Mouse (Mus musculus): ENCODE results near the gene Ppard. TPM values are rescaled to one million over a fixed set of nuclear protein-coding genes. Genes with fewer than 3 reads are reported as not detected.

Gene Ppard
- polyA plus RNA-seq, 1 experiment: 28.0 TPM

GRCm38 (mm10) chr17:28345882-28346281 is 113.4 kb downstream of the Ppard start:
- Histone ChIP-seq H3K4me1 (ENCODE audit: control insufficient read depth, insufficient read depth, low read length) (peaks cover 14% of the 10 kb centered on the region; the same call in 1 of the 2 replicates), H3K27ac (ENCODE audit: insufficient read depth, low read depth, low read length) (no peak overlapping the region), H3K27me3 (replicated peaks; ENCODE audit: control insufficient read depth, insufficient read depth, low read length) (no peaks in the 10 kb centered on the region), H3K36me3 (ENCODE audit: control insufficient read depth, insufficient read depth, low read length) (no peaks in the 10 kb centered on the region), H3K4me3 (ENCODE audit: insufficient read depth, low read depth, low read length) (no peak overlapping the region)
- no peak for DNase-seq
- no peak for TF ChIP-seq CTCF (conservative IDR thresholded peaks at IDR 0.05; ENCODE audit: insufficient read depth, insufficient read length, low read depth, low read length)
- no peak for TF ChIP-seq POLR2A (IDR thresholded peaks at IDR 0.05; ENCODE audit: low read depth, low read length)
- WGBS: 36% methylated on average over 10 of the region's 10 CpGs

- DNase-seq: no peak
- TF ChIP-seq POLR2A (IDR thresholded peaks at IDR 0.05; ENCODE audit: low read depth, low read length) (no peak), CTCF (conservative IDR thresholded peaks at IDR 0.05; ENCODE audit: insufficient read depth, insufficient read length, low read depth, low read length) (no peak)
- Histone ChIP-seq H3K36me3 (ENCODE audit: control insufficient read depth, insufficient read depth, low read length) (no peaks in the 10 kb centered on the region), H3K4me3 (ENCODE audit: insufficient read depth, low read depth, low read length) (no peak overlapping the region), H3K27ac (ENCODE audit: insufficient read depth, low read depth, low read length) (no peak overlapping the region), H3K27me3 (replicated peaks; ENCODE audit: control insufficient read depth, insufficient read depth, low read length) (no peaks in the 10 kb centered on the region), H3K4me1 (ENCODE audit: control insufficient read depth, insufficient read depth, low read length) (peaks cover 9% of the 10 kb centered on the region; the same call in 1 of the 2 replicates)
- 69% methylated on average over 10 of the region's 10 CpGs for WGBS
Measured at GRCm38 (mm10) chr17:28347327-28347726, 114.8 kb downstream of the Ppard start.

GRCm38 (mm10) chr17:28348211-28348610 is 115.7 kb downstream of the Ppard start:
- 0 out of 2 replicates have a peak overlapping the region, but pooled peaks have one; percentile 7 for H3K4me3 ChIP-seq (ENCODE audit: insufficient read depth, low read depth, low read length)
- no peak for DNase-seq
- TF ChIP-seq CTCF (conservative IDR thresholded peaks at IDR 0.05; ENCODE audit: insufficient read depth, insufficient read length, low read depth, low read length) (no peak), POLR2A (IDR thresholded peaks at IDR 0.05; ENCODE audit: low read depth, low read length) (no peak)

GRCm38 (mm10) chr17:28349264-28349880 is 116.9 kb downstream of the Ppard start:
- peak overlapping the region; percentile 75 for H3K4me3 ChIP-seq (ENCODE audit: insufficient read depth, low read depth, low read length)
- no peak for DNase-seq
- no peak for TF ChIP-seq CTCF (conservative IDR thresholded peaks at IDR 0.05; ENCODE audit: insufficient read depth, insufficient read length, low read depth, low read length)
- no peak for TF ChIP-seq POLR2A (IDR thresholded peaks at IDR 0.05; ENCODE audit: low read depth, low read length)
- H3K4me1 ChIP-seq (ENCODE audit: control insufficient read depth, insufficient read depth, low read length): peaks cover 7% of the 10 kb centered on the region; the same call in 1 of the 2 replicates
- H3K27me3 ChIP-seq (replicated peaks; ENCODE audit: control insufficient read depth, insufficient read depth, low read length): no peaks in the 10 kb centered on the region
- H3K36me3 ChIP-seq (ENCODE audit: control insufficient read depth, insufficient read depth, low read length): no peaks in the 10 kb centered on the region
- 22% methylated on average over 13 of the region's 13 CpGs for WGBS
- peak overlapping the region; percentile 72; the same call in 1 of the 2 replicates for H3K27ac ChIP-seq (ENCODE audit: insufficient read depth, low read depth, low read length)

More at GRCm38 (mm10) chr17:28348211-28348610, 115.7 kb downstream of the Ppard start:
- Histone ChIP-seq H3K36me3 (ENCODE audit: control insufficient read depth, insufficient read depth, low read length) (no peaks in the 10 kb centered on the region), H3K4me1 (ENCODE audit: control insufficient read depth, insufficient read depth, low read length) (peaks cover 7% of the 10 kb centered on the region; the same call in 1 of the 2 replicates), H3K27ac (ENCODE audit: insufficient read depth, low read depth, low read length) (peak overlapping the region; percentile 1; the same call in 1 of the 2 replicates), H3K27me3 (replicated peaks; ENCODE audit: control insufficient read depth, insufficient read depth, low read length) (no peaks in the 10 kb centered on the region)
- WGBS: 48% methylated on average over 6 of the region's 6 CpGs

GRCm38 (mm10) chr17:28349901-28350465 is 117.5 kb downstream of the Ppard start:
- H3K36me3 ChIP-seq (ENCODE audit: control insufficient read depth, insufficient read depth, low read length): no peaks in the 10 kb centered on the region
- 1% methylated on average over 50 of the region's 54 CpGs for WGBS
- H3K27me3 ChIP-seq (replicated peaks; ENCODE audit: control insufficient read depth, insufficient read depth, low read length): no peaks in the 10 kb centered on the region
- H3K27ac ChIP-seq (ENCODE audit: insufficient read depth, low read depth, low read length): peak overlapping the region; percentile 88
- TF ChIP-seq POLR2A (IDR thresholded peaks at IDR 0.05; ENCODE audit: low read depth, low read length): no peak
- no peak for TF ChIP-seq CTCF (conservative IDR thresholded peaks at IDR 0.05; ENCODE audit: insufficient read depth, insufficient read length, low read depth, low read length)
- peak overlapping the region; percentile 75 for H3K4me3 ChIP-seq (ENCODE audit: insufficient read depth, low read depth, low read length)
- H3K4me1 ChIP-seq (ENCODE audit: control insufficient read depth, insufficient read depth, low read length): peaks cover 7% of the 10 kb centered on the region; the same call in 1 of the 2 replicates
- peak; percentile 85 for DNase-seq

- peak within 1 kb of the TSS; percentile 75 for H3K4me3 ChIP-seq (ENCODE audit: insufficient read depth, low read depth, low read length)
- peak; percentile 83 for DNase-seq
- WGBS: 2% methylated on average over 65 of the region's 73 CpGs
- peak; percentile 43 for TF ChIP-seq POLR2A (IDR thresholded peaks at IDR 0.05; ENCODE audit: low read depth, low read length)
- TF ChIP-seq CTCF (conservative IDR thresholded peaks at IDR 0.05; ENCODE audit: insufficient read depth, insufficient read length, low read depth, low read length): no peak
- H3K4me1 ChIP-seq (ENCODE audit: control insufficient read depth, insufficient read depth, low read length): peaks cover 7% of the 10 kb centered on the region; the same call in 1 of the 2 replicates
- no peaks in the 10 kb centered on the region for H3K36me3 ChIP-seq (ENCODE audit: control insufficient read depth, insufficient read depth, low read length)
- no peaks in the 10 kb centered on the region for H3K27me3 ChIP-seq (replicated peaks; ENCODE audit: control insufficient read depth, insufficient read depth, low read length)
- H3K27ac ChIP-seq (ENCODE audit: insufficient read depth, low read depth, low read length): peak within 1 kb of the TSS; percentile 88
Measured at GRCm38 (mm10) chr17:28350466-28351352, 118.2 kb downstream of the Ppard start, which contains the start of gene Tead3. Gene Tead3 (minus strand): TSS chr17:28350817.

Other genes with a start within 250 kb of the Ppard start
- 1.4 and 2.5 TPM in 2 replicates for gene Tcp11, start 152.1 kb upstream of the Ppard start, polyA plus RNA-seq (2012; rRNA removed)
- gene Scube3, start 90.6 kb upstream of the Ppard start, polyA plus RNA-seq (2012; rRNA removed): 2.4 and 5.4 TPM in 2 replicates
- 54.1 and 63.7 TPM in 2 replicates for gene Zfp523, start 55.6 kb upstream of the Ppard start, polyA plus RNA-seq (2012; rRNA removed)
- 4.7 and 7.5 TPM in 2 replicates for gene Def6, start 24.9 kb upstream of the Ppard start, polyA plus RNA-seq (2012; rRNA removed)
- gene Fance, start 80.8 kb downstream of the Ppard start, polyA plus RNA-seq (2012; rRNA removed): 11.4 and 12.1 TPM in 2 replicates
- gene Rpl10a, start 95.8 kb downstream of the Ppard start, polyA plus RNA-seq (2012; rRNA removed): 2,603 and 2,904 TPM in 2 replicates
- gene Tead3, start 118.1 kb downstream of the Ppard start, polyA plus RNA-seq (2012; rRNA removed): 15.7 and 17.8 TPM in 2 replicates
- 0.11 TPM in 1 of 2 replicates, not detected in the other for gene Tulp1, start 132.5 kb downstream of the Ppard start, polyA plus RNA-seq (2012; rRNA removed)

Measured in kidney, adult 2 months (tissue).